Mouse (Mus musculus): ENCODE data around the gene Zfp365. TPM values are rescaled to one million over a fixed set of nuclear protein-coding genes. Genes with fewer than 3 reads are reported as not detected.
A peak's percentile ranks its signal among the peaks of the same experiment; 100 is the strongest.

The Zfp365 gene
- polyA plus RNA-seq, 1 experiment from 2014 or later, result 2.2 TPM

DNA sequence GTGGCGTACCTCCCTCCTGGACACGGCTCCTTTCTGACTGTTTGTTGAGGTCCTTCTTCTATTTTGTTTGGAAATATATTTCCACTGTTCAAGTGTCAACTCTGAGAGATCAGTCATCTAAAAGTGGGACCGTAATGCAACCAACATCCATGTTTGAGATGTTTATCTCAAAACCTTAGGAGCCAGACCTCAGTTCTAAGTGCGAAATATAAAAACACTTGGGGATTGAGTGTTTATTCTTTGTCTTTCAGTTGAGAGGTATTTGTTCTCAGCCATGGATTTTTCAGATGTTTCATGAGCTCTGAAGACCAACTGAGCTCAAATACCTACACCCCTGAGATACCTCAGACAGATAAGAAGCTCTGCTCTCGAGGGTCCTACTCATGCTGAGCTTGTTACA is 25.3 kb upstream of the Zfp365 start:
- 64% methylated on average over 5 of the region's 5 CpGs for WGBS
- Histone ChIP-seq H3K4me2 (no peak overlapping the region), H3K9me3 (ENCODE audit: low read depth, low read length) (no peaks in the 10 kb centered on the region), H3K9ac (no peak overlapping the region), H3K4me3 (ENCODE audit: low read depth, low read length) (no peak overlapping the region), H3K4me1 (ENCODE audit: insufficient read depth) (no peaks in the 10 kb centered on the region), H3K27me3 (ENCODE audit: insufficient read depth, low read length) (no peaks in the 10 kb centered on the region), H3K27ac (ENCODE audit: low read depth) (no peak overlapping the region), H3K36me3 (ENCODE audit: insufficient read depth) (no peaks in the 10 kb centered on the region)
- TF ChIP-seq CTCF (IDR thresholded peaks at IDR 0.05; ENCODE audit: low read depth), result no peak
- DNase-seq, result no peak
- ATAC-seq (ENCODE audit: insufficient read depth), result no peak

GRCm38 (mm10) chr10:67936944-67937343 is 24.5 kb upstream of the Zfp365 start:
- H3K4me1 ChIP-seq (ENCODE audit: insufficient read depth), result no peaks in the 10 kb centered on the region
- ATAC-seq (ENCODE audit: insufficient read depth), result no peak
- WGBS, result 33% methylated on average over 4 of the region's 4 CpGs
- peak; percentile 58 for DNase-seq
- no peak overlapping the region for H3K27ac ChIP-seq (ENCODE audit: low read depth)
- no peaks in the 10 kb centered on the region for H3K36me3 ChIP-seq (ENCODE audit: insufficient read depth)
- no peak overlapping the region for H3K4me2 ChIP-seq
- H3K9ac ChIP-seq, result no peak overlapping the region
- no peak overlapping the region for H3K4me3 ChIP-seq (ENCODE audit: low read depth, low read length)
- no peak for TF ChIP-seq CTCF (IDR thresholded peaks at IDR 0.05; ENCODE audit: low read depth)
- H3K27me3 ChIP-seq (ENCODE audit: insufficient read depth, low read length), result no peaks in the 10 kb centered on the region
- no peaks in the 10 kb centered on the region for H3K9me3 ChIP-seq (ENCODE audit: low read depth, low read length)

DNA sequence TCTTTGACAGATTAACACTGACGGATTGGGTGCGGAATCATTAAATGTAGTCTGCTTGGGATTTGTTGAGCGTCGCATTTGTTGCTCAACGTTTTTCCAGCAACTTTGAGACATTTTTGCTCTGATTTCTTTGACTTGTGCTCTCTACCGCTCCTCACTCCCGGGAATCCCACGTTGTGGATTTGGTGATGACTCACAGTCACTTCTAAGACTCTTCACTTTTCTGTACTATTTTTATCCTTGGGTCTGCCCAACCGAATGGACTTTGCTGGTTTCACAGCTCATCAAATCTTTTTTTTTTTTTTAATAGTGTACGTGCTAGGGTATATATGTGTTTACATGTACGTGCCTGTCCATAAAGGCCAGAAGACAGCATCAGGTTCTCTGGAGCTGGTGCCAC is 20.3 kb upstream of the Zfp365 start:
- H3K4me3 ChIP-seq (ENCODE audit: low read depth, low read length), result no peak overlapping the region
- H3K27me3 ChIP-seq (ENCODE audit: insufficient read depth, low read length), result no peaks in the 10 kb centered on the region
- 0 out of 2 replicates have a peak overlapping the region, but pooled peaks have one; percentile 23 for H3K4me2 ChIP-seq
- H3K27ac ChIP-seq (ENCODE audit: low read depth), result no peak overlapping the region
- H3K4me1 ChIP-seq (ENCODE audit: insufficient read depth), result no peaks in the 10 kb centered on the region
- 54% methylated on average over 11 of the region's 11 CpGs for WGBS
- H3K36me3 ChIP-seq (ENCODE audit: insufficient read depth), result no peaks in the 10 kb centered on the region
- no peak overlapping the region for H3K9ac ChIP-seq
- no peaks in the 10 kb centered on the region for H3K9me3 ChIP-seq (ENCODE audit: low read depth, low read length)
- ATAC-seq (ENCODE audit: insufficient read depth), result peak; percentile 31; the same call in 1 of the 2 replicates
- TF ChIP-seq CTCF (IDR thresholded peaks at IDR 0.05; ENCODE audit: low read depth), result no peak
- peak; percentile 66 for DNase-seq

DNA sequence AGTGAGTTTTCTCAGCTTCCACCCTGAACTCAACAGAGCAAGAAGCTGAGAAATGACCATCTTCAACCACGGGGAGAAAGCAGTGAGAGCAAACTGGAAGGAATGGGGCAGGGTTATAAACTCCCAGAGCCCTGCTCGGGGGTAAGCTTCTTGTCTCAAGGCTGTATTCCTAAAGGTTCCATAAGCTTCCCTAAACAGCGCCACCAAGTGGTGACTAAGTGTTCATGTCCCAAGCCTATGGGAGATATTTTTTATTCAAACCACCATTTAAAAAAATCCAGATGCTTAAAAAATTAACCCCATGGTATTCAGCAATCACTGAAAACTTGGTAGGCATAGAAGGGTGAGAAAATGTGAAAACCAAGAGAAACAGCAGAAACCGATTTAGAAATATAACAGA is 18.9 kb upstream of the Zfp365 start:
- H3K9ac ChIP-seq, result no peak overlapping the region
- H3K27ac ChIP-seq (ENCODE audit: low read depth), result no peak overlapping the region
- DNase-seq (no peak), ATAC-seq (ENCODE audit: insufficient read depth) (no peak)
- no peaks in the 10 kb centered on the region for H3K27me3 ChIP-seq (ENCODE audit: insufficient read depth, low read length)
- no peak overlapping the region for H3K4me3 ChIP-seq (ENCODE audit: low read depth, low read length)
- no peaks in the 10 kb centered on the region for H3K36me3 ChIP-seq (ENCODE audit: insufficient read depth)
- TF ChIP-seq CTCF (IDR thresholded peaks at IDR 0.05; ENCODE audit: low read depth), result 0 out of 2 replicates have a peak, but pooled peaks have one; percentile 13
- whole genome bisulfite sequencing, result 83% methylated on average over 4 of the region's 4 CpGs
- H3K4me2 ChIP-seq, result no peak overlapping the region
- no peaks in the 10 kb centered on the region for H3K9me3 ChIP-seq (ENCODE audit: low read depth, low read length)
- no peaks in the 10 kb centered on the region for H3K4me1 ChIP-seq (ENCODE audit: insufficient read depth)

DNA sequence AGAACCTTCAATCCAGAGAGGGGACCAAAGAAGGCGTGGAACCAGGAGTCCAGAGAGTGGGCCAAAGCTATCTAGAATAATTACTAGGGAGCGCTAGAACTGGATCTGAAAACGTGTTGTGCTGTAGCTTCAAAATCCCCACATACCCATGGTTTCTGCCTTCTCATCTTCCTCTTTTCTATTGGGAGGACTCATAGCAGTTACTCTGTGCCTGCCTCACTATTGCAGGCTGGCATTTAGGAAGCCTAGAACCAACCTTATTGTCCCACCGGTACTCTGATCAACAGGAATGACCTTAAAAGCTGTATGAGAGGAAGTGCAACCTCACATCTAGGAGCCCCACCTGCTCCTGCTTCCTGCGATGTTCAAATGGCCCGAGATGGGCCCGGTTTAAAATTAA is 16.1 kb upstream of the Zfp365 start:
- no peak for ATAC-seq (ENCODE audit: insufficient read depth)
- Histone ChIP-seq H3K9ac (no peak overlapping the region), H3K4me1 (ENCODE audit: insufficient read depth) (no peaks in the 10 kb centered on the region), H3K27me3 (ENCODE audit: insufficient read depth, low read length) (no peaks in the 10 kb centered on the region), H3K9me3 (ENCODE audit: low read depth, low read length) (no peaks in the 10 kb centered on the region; the same call in 1 of the 2 replicates), H3K27ac (ENCODE audit: low read depth) (no peak overlapping the region), H3K4me2 (no peak overlapping the region), H3K4me3 (ENCODE audit: low read depth, low read length) (no peak overlapping the region), H3K36me3 (ENCODE audit: insufficient read depth) (no peaks in the 10 kb centered on the region)
- DNase-seq, result no peak
- TF ChIP-seq CTCF (IDR thresholded peaks at IDR 0.05; ENCODE audit: low read depth), result no peak
- 87% methylated on average over 7 of the region's 7 CpGs for WGBS

DNA sequence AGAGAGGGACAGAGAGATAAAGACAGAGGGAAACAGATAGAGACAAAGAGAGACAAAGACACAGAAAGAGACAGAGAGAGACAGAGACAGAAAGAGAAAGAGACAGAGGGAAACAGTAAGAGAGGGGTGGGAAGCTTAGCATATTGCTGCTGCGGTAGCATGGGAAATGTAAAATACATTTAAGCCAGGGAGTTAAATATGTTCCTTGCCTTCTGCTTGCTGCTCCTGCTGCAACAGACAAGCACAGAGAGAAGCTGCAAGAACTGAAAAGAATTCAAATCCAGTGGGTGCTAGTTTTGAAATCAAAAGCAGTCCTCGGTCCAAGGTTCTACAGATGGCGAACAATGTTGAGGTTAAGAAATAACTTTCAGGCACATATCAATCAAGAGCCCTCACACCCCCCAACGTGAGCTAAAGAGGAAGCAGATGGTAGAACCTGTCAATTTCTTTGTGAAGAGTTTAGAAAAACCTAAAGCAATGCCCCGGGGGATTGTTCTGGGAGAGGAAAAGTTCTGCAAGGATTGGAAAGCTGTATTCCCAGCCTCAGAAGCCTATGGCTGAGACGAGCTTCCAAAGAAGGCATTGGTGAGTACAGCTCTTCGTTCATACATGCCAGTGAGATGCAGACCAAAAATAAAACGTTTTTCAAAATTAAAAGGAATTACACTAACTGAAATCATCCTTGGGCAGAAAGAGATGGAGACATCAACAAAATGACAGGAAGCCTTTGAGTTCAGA is 15.4 kb upstream of the Zfp365 start:
- H3K9ac ChIP-seq, result no peak overlapping the region
- ATAC-seq (ENCODE audit: insufficient read depth) (no peak), DNase-seq (no peak)
- H3K27me3 ChIP-seq (ENCODE audit: insufficient read depth, low read length), result no peaks in the 10 kb centered on the region
- H3K9me3 ChIP-seq (ENCODE audit: low read depth, low read length), result no peaks in the 10 kb centered on the region; the same call in 1 of the 2 replicates
- no peaks in the 10 kb centered on the region for H3K36me3 ChIP-seq (ENCODE audit: insufficient read depth)
- WGBS, result 62% methylated on average over 8 of the region's 8 CpGs
- H3K4me2 ChIP-seq, result no peak overlapping the region
- H3K4me1 ChIP-seq (ENCODE audit: insufficient read depth), result no peaks in the 10 kb centered on the region
- no peak overlapping the region for H3K27ac ChIP-seq (ENCODE audit: low read depth)
- no peak for TF ChIP-seq CTCF (IDR thresholded peaks at IDR 0.05; ENCODE audit: low read depth)
- no peak overlapping the region for H3K4me3 ChIP-seq (ENCODE audit: low read depth, low read length)

DNA sequence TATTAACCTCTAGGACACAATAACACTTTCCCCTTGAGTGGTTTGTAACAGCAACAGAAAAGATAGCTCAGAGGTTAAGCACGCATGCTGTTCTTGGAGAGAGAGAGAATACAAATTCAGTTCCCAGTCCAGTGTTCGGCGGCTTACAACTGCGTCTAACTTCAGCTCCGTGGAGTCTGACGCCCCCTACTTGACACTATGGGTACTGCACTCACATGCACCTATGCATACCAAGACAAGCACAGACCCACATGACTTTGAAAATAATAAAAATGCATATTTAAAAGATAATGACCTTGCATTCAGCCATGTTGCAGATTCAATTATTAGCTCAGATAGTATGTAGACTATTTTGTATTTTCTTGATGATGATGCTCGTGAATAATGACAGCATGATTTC is 11.6 kb upstream of the Zfp365 start:
- Histone ChIP-seq H3K9ac (no peak overlapping the region), H3K27me3 (ENCODE audit: insufficient read depth, low read length) (no peaks in the 10 kb centered on the region), H3K4me1 (ENCODE audit: insufficient read depth) (no peaks in the 10 kb centered on the region), H3K4me2 (no peak overlapping the region), H3K9me3 (ENCODE audit: low read depth, low read length) (no peaks in the 10 kb centered on the region; the same call in 1 of the 2 replicates), H3K27ac (ENCODE audit: low read depth) (no peak overlapping the region), H3K36me3 (ENCODE audit: insufficient read depth) (no peaks in the 10 kb centered on the region), H3K4me3 (ENCODE audit: low read depth, low read length) (no peak overlapping the region)
- 56% methylated on average over 7 of the region's 7 CpGs for WGBS
- peak; percentile 56 for TF ChIP-seq CTCF (IDR thresholded peaks at IDR 0.05; ENCODE audit: low read depth)
- ATAC-seq (ENCODE audit: insufficient read depth) (no peak), DNase-seq (no peak)

Measured in lung, embryonic 14.5 days (tissue).